Mouse (Mus musculus) right cerebral cortex, postnatal 25 days (tissue): ENCODE data around the gene Crls1.
A peak's percentile ranks its signal among the peaks of the same experiment; 100 is the strongest.

ENCODE experiments used
- DNase-seq: peaks from one replicate; pipeline ENCODE4 v3.0.0; 2022

Crls1 gene

DNA sequence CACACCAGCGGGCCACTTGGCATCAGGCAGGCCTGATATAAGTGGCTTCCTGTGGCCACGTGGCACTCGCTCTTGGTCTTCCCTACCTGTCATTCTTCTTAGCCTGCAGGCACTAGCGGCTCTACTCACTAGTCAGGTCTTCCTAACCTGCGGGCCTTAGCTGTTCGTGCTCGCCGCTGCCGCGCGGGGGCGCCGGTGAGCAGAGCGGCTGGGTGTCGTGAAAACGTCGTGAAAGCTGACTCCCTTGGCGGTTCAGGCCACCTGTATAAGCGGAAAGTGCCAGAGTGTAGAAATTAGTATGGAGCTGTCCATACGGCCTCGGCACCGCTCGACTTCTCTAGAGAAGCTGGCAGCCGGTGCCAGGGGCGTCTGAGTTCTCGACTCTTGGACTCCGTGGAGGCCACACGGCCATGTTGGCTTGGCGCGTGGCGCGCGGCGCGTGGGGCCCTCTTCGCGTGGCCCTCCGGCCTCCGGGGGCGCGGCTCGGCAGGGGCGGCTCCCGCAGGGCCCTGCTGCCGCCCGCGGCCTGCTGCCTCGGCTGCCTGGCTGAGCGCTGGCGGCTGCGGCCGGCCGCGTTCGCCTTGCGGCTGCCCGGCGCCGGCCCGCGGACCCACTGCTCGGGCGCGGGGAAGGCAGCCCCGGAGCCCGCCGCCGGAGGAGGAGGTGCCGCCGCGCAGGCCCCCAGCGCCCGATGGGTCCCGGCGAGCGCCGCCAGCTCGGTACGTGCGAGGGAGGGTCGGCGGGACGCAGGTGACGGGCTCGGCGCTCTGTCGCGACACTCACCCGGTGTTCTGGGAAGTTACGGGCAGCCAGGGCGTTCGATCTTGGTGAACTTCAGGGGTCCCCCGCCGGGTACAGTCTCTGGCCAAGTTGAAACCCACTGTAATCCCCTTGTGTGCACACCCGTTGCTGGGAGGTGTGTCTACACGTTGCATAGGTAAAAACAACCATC is at the start of gene Crls1:
Gene Crls1 (plus strand): TSS at position 260 of the 952 bp plus-strand sequence.
- peak; percentile 95 for DNase-seq

DNA sequence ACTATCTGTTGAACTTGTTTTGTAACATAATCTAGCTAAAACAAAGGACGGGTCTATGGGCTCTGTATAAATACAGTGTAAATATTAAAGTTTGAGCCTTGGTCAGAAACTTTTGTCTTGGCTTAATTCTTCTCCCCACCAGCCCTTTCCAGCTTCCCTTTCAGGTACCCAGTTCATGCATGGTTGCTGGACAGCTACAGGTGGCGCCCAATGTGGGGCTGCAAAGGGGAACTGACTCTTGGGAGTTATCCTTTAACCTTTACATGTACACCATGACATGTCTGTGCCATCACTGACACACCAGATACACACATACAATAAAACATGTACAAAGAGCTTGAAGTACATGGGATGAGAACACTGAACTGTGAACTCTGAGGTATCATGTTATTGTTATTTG is 43.5 kb upstream of the Crls1 start:
- no peak for DNase-seq

DNA sequence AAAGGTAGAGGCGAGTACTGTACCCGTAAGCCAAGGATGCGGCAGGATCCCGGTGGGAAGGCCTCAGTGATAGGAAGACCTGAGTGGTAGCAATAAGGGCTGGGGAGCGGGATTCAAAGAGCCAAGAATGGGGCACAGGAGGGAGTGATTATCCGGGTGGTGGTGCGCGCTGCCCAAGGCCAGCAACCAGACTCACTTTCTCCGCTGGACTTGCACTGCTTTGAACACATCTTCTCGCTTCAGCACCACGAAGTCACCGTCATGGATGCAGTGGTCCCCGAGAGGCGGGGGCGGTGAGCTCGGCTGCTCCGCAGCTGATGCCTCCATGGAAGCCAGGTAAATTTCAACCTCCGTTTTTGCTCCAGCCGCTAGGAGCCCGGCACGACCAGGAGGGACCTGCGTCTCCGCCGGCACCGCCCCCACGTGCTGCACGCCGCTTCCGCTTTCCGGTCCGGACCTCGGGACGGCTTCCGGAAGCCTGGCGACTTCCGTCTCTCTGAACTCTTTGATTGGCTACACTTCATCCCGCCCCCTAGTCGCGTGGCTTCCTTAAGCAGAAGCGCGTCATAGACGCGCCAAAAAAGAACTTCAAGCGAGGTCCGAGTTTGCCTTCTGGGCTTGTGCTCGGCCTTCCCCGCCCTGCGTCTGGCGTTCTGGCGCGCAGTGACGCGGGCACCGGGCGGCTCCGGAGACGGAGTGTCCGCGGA is 30.7 kb upstream of the Crls1 start, which contains the start of the genes Trmt6 and Mcm8:
Gene Trmt6 (minus strand): TSS at position 448 of the 707 bp plus-strand sequence.
Gene Mcm8 (plus strand): TSS at position 534 of the 707 bp plus-strand sequence.
- peak; percentile 90 for DNase-seq

DNA sequence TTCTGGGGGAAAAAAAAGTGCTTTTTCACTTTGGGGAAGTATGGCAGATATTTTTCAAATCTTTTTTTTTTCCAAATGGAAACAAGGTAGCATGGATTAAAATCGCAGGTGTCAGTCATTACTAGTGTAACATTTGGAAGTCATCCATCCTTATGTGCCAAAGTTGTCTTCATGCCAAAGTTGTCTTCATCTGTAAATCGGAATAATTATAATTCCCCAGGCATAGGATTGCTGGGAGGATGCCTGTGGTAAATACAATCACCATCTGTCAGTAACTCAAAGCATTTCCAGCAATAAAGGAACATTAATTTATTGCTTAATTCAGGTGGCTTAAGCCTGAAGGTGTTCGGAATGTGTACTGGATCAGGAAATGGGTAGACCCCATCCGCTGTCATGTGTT is 5.4 kb upstream of the Crls1 start:
- DNase-seq, result no peak

DNA sequence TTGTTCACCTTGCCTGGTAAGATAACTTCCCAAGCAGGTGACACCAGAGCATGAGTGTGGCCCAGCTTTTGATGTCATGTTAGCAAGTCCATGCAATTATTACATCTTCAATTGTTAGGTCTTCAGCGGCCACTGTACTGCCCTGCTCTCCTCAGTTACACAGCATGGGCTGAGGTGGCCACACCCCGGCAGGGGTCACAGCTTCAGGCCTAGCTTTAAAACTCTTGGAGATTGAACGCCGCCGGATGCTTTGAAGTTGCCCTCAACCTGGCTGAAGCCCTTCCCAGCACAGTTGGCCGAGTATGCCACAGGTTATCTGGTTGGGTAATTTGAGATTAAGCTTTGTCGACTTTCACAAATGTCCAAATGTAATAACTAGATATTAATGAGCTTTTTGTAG is 1.1 kb downstream of the Crls1 start:
- DNase-seq, result no peak

DNA sequence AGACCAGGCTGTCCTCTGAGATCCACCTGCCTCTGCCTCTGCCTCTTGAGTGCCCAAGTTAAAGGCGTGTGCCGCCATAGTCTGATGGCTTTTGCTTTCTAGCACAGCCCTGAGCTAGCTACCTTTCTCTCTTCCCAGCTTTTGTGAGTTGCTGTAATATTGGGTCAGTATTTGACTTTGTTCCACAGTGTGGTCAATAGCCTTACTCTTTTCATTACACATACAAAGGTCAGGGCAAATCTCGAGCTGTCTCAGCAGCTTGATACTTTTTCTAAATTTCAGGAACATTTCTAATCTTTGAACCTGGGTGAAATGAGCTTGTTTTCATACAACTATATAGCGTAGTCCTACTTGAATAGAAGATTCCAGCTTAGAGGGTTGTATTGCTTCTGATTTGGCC is 1.9 kb downstream of the Crls1 start:
- DNase-seq, result no peak

DNA sequence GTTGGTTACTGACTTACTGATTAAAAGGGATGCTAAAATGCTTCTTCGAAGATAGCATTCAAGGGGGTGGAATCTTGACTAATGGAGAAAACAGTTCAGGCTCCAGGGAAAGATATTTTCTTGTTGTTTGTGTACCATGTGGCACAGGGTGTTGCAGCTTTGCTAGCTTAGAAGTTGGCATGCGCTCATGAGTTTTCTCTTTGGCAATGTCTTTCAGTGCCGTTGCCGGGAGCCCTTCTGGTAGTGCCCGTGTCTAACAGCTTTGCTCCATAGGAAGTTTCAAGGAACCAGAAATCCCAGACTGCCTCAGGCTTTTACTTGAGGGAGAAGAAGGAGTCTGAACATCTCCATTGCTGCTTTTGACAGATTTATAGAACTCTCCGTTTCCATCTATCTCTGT is 2.7 kb downstream of the Crls1 start:
- DNase-seq, result no peak

DNA sequence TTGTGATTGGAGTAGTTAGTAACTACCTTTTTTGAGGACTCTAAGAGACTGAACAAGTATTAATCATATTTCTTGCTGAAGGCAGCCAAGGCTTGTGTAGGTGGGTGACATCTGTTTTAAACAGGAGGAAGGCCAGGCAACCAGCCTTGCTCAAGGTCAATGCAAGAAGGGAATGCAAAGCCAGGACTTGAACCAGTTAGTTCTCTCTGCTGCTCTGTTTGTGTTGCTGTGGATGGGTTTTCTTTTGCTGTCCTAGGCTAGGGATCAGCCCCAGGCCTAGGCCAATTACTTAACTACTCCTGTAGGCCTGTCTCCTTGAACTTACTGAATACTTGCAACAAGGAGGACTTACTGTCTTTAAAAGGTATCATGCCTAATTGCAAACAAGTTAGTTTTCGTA is 6.6 kb downstream of the Crls1 start:
- no peak for DNase-seq

DNA sequence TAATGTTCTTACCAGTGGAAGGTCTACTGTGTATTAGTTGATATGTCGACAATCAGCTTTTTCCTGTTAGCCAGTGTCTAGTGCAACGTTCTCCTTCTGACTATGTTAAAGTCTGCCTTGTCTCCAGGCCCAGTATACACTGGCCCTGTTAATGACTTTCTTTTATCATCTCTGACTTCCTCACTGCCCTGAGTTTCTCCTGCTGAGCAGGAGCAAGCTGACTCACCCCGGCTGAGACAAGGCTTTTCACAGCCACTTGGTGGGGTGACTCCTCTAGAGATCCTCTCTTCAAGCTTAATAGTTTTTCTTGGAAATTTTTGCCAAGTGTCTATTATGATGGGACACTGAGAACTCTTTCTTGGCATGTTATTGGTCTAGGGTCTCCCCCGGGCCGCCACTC is 9.9 kb downstream of the Crls1 start:
- no peak for DNase-seq

DNA sequence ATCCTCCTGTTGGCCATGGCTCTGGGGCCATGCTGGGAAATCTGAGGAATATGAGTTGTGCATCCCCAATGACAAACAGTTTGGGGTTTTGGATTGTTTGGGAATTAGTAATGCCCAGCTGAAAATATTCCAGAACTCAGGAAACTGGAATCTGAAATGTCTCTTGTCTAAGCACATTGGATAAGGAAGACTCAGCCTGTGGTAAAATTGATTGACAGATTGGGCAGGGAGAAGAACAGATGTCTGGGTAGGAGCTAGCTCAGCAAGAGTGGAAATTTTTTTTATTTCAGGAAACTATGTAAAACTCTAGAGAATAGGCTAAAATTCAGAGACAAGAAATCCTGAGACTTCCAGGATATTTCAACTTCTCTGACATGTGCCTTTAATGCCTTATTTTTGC is 14.0 kb downstream of the Crls1 start:
- no peak for DNase-seq

DNA sequence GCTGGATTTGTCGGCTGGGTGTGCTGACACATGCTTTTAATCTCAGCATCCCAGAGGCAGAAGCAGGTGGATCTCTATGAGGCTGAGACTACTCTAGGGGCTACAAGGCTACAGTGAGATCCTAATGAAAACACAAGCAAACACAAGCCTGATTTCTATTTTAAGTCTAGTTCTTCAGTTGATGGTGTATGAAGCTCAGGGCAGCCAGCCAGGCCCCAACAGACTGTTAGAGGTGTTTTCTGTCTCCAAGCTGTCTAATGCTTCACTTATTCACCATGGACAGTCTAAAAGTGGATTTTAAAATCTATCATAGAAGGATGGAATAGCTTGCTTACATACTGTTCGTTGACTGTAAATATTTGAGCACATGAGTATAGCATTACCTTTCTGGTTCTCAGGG is 15.0 kb downstream of the Crls1 start:
- DNase-seq, result no peak

DNA sequence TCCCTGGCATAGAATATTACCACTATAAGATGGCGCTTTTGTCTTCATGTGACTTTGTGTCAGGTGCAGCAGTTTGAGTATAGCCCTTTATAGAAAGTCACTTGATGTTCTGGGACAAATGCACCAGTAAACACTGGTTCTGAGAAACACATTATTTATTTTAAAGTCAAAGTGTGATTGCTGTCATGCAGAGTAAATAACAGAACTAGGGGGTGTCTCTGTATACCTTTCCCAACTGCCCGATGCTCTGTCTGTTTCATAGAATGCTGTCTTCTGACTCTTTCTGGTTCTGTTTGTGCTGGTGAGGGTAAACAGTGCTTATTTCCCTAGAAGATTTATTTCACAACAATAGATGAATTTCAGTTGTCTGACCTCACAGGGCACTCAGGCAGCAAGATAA is 16.9 kb downstream of the Crls1 start:
- DNase-seq, result no peak

DNA sequence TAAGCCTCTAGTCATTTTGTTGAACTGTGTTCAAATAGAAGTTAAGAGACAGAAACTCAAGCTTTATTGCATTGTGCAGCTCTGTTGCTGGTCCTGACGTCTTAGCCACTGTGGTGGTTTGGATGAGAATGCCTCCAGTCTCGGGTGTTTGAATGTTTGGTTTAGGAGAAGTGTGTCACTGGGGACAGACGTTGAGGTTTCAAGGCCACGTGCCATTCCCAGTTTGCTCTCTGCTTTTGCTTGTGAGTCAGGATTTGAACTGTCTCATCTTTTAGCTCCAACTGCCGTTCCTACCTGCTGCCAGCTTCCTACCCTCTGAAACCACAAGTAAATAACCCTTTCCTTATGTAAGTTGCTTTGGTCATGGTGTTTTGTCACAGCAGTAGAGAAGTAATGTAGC is 21.1 kb downstream of the Crls1 start:
- no peak for DNase-seq

DNA sequence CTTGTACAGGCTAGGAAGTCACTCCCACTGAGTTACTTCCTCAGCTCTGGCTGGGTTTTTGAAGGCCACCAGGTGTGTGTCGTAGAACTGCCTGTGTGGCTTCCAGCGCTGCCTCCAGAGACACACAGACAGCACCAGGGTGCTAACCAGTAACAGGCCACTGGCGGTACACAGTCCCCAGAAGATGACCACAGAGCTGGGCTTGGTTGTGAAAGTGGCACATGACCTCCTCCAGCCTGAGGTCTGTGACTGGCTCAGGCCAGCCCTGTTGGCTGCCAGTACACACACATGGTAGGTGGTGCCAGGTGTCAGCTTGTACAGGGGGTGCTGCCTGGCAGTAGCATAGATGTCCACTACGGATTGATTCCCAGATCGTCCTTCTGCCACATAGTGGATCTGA is 23.2 kb downstream of the Crls1 start:
- DNase-seq, result no peak

DNA sequence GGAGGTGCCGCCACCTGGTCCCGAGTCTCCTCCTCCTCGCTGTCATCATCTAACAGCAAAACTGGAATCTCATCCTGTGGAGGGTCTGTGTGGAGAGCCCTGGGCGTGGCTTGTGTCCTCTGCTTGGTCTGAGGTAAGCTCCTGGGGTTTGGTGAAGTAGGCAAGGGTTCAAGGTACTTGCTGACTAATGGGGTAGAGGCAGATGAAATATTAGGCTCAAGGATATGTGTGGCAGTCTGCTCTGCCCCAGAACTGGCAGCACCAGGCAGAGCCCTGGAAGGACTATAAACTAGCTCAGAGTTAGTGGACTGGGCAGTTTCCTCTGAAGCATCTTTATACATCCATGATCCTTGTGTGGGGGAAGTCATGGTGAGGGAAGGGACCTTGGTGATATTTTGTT is 23.8 kb downstream of the Crls1 start:
- no peak for DNase-seq

DNA sequence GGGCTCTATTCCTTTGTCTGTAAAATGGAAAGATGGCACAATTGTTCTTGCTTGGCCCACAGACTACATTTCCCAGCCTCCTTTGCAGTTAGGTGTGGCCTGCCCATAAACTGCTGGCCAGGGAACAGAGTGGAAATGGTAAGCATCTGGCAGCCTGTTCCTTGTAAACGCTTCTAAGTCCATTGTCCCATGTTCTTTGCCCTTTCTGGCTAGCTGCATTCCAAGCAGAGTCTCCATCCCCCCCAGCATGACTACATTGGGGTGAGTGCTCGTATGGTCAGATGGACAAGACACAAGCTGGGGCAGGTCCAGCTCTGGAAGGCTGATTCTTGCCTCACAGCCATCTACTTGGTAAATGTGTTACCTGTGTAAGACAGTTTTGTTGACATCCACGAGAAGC is 25.2 kb downstream of the Crls1 start:
- no peak for DNase-seq

DNA sequence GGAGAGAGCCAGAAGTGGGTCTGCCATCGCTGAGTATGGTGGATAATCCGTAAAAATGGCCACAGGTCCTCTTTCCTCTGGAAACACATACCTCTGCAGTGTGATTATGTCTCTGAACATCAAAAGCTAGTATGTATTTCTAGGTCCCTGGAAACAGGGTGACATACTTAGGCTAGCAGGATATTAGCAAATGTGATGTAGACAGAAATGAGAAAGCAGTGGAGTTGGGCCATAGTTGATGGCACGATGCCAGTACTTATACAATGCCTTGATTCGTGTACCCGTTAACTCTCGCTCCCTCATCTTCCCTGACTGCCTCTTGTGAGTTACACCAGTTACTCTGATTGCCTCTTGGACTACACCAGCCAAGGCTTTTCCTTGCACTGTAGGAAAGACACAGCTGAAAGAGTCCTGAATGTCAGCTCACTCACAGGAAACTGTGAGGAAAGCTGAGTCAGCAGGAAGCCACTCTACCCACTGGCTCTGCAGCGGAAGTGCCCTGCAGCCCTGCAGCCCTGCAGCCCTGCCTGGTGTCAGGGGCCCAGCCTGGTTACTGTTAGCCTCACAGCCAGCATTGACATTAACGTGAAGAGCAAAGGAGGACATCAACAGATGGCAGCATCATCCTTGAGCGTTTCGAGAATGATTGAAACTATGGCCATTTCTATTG is 27.3 kb downstream of the Crls1 start:
- DNase-seq, result no peak

DNA sequence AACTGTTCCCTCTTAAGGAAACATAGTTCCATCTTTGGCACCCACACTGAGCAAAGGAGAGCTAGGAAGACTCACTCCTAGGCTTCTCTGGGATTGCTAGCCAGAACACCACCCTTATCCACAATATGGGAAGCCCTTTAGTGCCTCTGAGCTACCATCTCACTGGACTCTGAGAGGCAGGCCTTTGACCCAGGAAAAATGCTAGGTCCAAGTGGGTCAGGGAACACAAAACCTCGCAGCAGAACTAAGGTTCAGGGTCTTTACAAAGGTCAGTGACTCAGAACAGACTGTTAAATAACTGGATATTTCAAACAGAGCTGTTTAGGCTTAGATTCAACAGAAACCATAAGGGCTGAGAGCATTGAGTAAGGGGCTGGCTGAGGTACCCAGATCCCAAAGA is 30.5 kb downstream of the Crls1 start:
- DNase-seq, result no peak

DNA sequence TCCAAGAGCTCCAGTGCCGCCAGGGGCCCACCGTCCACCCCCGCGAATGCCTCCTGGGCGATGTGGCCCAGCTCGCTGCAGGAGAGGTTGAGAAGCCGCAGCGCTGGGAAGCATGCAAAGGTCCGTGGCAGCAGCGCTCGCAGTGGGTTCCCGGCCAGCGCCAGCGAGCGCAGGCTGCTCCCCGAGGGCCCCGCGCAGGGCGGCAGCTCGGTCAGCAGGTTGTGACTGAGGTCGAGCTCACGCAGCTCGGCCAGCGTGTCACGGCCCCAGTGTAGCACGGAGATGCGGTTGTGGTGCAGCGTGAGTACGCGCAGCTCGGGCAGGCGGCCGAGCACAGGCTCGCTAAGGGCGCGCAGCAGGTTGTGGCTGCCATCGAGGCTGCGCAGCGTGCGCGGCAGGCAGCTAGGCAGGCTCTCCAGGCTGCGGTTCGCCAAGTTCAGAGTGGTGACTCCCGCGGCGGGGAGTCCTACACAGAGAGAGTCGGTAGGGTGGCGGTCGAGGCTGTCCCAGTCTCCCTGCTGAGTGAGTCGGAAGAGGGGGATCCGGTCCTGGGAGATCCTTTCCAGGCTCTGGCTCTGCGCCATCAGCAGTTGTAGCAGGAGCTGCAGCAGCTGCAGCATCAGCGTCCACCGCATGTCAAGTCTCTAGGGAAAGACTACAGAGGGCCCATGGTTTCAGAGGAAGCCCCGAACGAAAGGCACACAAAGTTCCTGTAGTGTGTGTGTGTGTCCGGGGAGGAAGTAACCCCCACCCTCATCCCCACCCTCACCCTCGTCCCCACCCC is 33.0 kb downstream of the Crls1 start:
- peak; percentile 28 for DNase-seq

DNA sequence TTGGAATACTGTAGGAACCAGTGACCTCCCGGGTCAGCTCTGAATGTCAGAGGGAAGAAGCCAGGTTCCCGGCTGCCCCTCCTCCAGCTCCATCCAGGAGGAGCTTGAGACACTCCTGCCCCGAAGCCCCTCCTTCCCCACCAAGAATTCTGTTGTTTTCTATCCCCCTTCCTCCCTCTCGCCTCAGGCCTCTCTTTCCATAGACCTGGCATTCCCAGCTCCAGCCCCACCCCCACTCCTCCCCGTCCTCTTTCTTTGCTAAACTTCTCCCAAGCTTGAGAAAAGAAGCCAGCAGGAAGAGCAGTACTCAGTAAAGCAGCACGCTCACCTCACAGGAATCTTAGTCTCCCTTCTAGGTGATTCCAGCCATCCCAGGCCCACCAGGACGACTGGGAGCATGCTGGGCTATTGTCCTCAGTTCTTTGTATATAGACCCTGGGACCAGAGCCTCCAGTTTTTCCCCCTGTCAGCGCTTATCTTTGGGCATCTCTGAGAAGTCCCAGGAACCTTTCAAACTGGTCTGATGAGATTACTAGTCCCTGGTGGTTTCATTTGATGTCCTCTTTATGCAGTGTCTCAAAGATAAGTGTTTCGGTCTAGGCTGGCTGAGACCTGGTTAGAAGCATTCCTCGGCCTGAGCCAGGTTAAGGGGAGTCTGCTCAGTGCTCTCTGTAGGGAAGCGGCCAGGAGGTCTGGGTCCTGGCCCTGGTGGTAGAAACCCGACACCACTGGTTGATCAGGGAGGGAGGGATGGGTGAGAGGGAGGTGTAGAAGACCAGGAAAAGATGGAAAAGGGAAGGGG is 34.6 kb downstream of the Crls1 start, which contains the start of gene Lrrn4:
Gene Lrrn4 (minus strand): TSS at position 48 of the 802 bp plus-strand sequence.
- no peak for DNase-seq

DNA sequence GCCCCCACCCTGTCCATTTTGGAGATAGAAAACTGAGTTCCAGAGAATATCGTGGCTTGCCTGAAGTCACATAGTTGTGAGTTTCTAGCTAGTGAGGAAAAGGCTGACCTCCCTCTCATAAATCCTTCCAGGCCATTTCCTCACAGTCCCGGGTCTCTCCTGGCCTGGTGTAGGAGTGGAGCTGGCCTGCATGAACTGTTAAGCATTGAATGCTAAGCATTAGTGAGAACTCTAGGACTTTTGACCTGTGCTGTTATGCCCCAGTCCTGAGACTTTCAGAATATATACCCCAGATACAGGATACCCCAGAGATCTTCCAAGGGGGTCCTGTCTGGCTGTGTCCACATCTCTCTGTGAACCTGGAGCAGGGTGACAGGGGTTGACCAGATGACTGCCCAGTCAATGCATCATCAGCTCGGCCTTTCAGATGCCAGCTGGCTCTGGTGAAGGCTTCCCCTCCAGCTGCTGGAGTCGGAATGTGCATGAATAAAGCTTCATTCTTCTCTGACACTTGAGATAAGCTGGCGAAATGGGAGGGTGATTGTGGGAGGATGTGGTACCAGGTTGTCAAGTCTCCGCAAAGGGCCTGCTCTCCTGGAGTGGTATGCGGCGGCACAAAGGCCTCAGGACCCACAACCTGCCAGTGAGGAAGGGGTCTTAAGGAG is 38.0 kb downstream of the Crls1 start:
- no peak for DNase-seq
